8 mouse cellular contexts compared by ENCODE assay signal in the genomic region with DNA sequence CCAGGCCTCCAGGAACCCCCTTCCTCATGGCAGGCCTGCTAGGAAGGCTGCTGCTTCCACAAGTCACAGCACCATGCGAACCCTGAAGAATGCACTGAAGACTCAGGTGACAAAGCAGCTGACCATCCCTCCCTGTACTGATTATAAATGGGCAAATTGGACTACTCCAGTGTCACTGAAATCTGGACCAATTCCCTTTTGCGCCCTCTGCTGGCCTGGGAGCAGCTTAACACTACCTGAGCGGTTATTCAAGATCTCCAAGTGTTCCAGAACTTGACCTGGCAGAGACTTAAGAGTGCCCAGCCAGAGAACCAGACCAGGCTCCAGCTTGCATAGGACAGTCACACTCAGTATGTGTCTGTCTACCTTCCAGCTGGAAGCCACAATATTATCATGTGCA. TPM values are rescaled to one million over a fixed set of nuclear protein-coding genes. Genes with fewer than 3 reads are reported as not detected.
A peak's percentile ranks its signal among the peaks of the same experiment; 100 is the strongest.
DNase-seq lines count a peak whose midpoint lies in the region; ATAC-seq and TF ChIP-seq lines count a peak whose summit lies in the region.

No protein-coding gene starts in this region.

- no peaks in the 10 kb centered on the region for H3K27me3 ChIP-seq in midbrain, embryonic 11.5 days (ENCODE audit: control insufficient read depth, insufficient read depth, low read length)
- H3K27me3 ChIP-seq in midbrain, embryonic 13.5 days: no peaks in the 10 kb centered on the region
- H3K27me3 ChIP-seq in intestine, postnatal 0 days (replicated peaks; ENCODE audit: control insufficient read depth, insufficient read depth, low read length): no peaks in the 10 kb centered on the region
- H3K27me3 ChIP-seq in liver, embryonic 11.5 days (replicated peaks; ENCODE audit: control insufficient read depth, insufficient read depth, low read length): no peaks in the 10 kb centered on the region

- peak; percentile 95 for DNase-seq in midbrain, embryonic 11.5 days (ENCODE audit: low spot score, missing footprints)
- DNase-seq in brain, embryonic 14.5 days (ENCODE audit: low read depth): peak; percentile 87
- DNase-seq in liver, embryonic 11.5 days (ENCODE audit: low spot score): peak; percentile 59
- peak; percentile 64 for DNase-seq in retina, adult 2 months (ENCODE audit: low read depth, low spot score)
- peak; percentile 64 to 70 for DNase-seq in urinary bladder, adult 18-20 months (ENCODE audit: low spot score in 2 of 2)

- H3K9me3 ChIP-seq in midbrain, embryonic 11.5 days (ENCODE audit: control insufficient read depth, low read length): no peaks in the 10 kb centered on the region
- no peaks in the 10 kb centered on the region for H3K9me3 ChIP-seq in midbrain, embryonic 13.5 days
- H3K9me3 ChIP-seq in intestine, postnatal 0 days (ENCODE audit: control insufficient read depth): no peaks in the 10 kb centered on the region
- no peaks in the 10 kb centered on the region for H3K9me3 ChIP-seq in liver, embryonic 11.5 days (ENCODE audit: control insufficient read depth, low read length)

- peak; percentile 78 for TF ChIP-seq CTCF in brain, embryonic 14.5 days (IDR thresholded peaks at IDR 0.05; ENCODE audit: borderline replicate concordance, extremely low read depth, insufficient read depth, insufficient read length)
- TF ChIP-seq CTCF in intestine, postnatal 0 days (IDR thresholded peaks at IDR 0.05; ENCODE audit: low read depth): peak; percentile 90

- no peak overlapping the region for H3K27ac ChIP-seq in midbrain, embryonic 11.5 days (ENCODE audit: low read depth, low read length)
- no peak overlapping the region for H3K27ac ChIP-seq in midbrain, embryonic 13.5 days
- H3K27ac ChIP-seq in intestine, postnatal 0 days (ENCODE audit: low read depth, low read length): no peak overlapping the region
- H3K27ac ChIP-seq in liver, embryonic 11.5 days (ENCODE audit: low read depth, low read length): no peak overlapping the region

- WGBS in midbrain, embryonic 11.5 days: 29% methylated on average over 3 of the region's 3 CpGs
- 26% methylated on average over 3 of the region's 3 CpGs for WGBS in midbrain, embryonic 13.5 days
- WGBS in intestine, postnatal 0 days: 25% methylated on average over 3 of the region's 3 CpGs
- 44% methylated on average over 3 of the region's 3 CpGs for WGBS in liver, embryonic 11.5 days

- H3K9ac ChIP-seq in midbrain, embryonic 11.5 days (ENCODE audit: low read length): no peak overlapping the region
- no peak overlapping the region for H3K9ac ChIP-seq in midbrain, embryonic 13.5 days (replicated peaks)
- no peak overlapping the region for H3K9ac ChIP-seq in intestine, postnatal 0 days (ENCODE audit: low read depth, low read length)
- H3K9ac ChIP-seq in liver, embryonic 11.5 days (ENCODE audit: low read depth, low read length): no peak overlapping the region

- no peak overlapping the region for H3K4me3 ChIP-seq in midbrain, embryonic 11.5 days (ENCODE audit: low read depth, low read length)
- no peak overlapping the region for H3K4me3 ChIP-seq in midbrain, embryonic 13.5 days (replicated peaks)
- no peak overlapping the region for H3K4me3 ChIP-seq in intestine, postnatal 0 days (ENCODE audit: low read depth, low read length)
- H3K4me3 ChIP-seq in liver, embryonic 11.5 days (ENCODE audit: low read depth, low read length): no peak overlapping the region

- no peak overlapping the region for H3K4me2 ChIP-seq in midbrain, embryonic 11.5 days
- H3K4me2 ChIP-seq in midbrain, embryonic 13.5 days (replicated peaks): no peak overlapping the region
- no peak overlapping the region for H3K4me2 ChIP-seq in intestine, postnatal 0 days (replicated peaks; ENCODE audit: low read depth)
- H3K4me2 ChIP-seq in liver, embryonic 11.5 days: no peak overlapping the region

- no peaks in the 10 kb centered on the region for H3K4me1 ChIP-seq in midbrain, embryonic 11.5 days (ENCODE audit: control insufficient read depth, insufficient read depth, low read length)
- H3K4me1 ChIP-seq in midbrain, embryonic 13.5 days (replicated peaks): no peaks in the 10 kb centered on the region
- H3K4me1 ChIP-seq in intestine, postnatal 0 days (replicated peaks; ENCODE audit: control insufficient read depth, insufficient read depth, low read length): no peaks in the 10 kb centered on the region
- H3K4me1 ChIP-seq in liver, embryonic 11.5 days (replicated peaks; ENCODE audit: control insufficient read depth, insufficient read depth, low read length): no peaks in the 10 kb centered on the region

- peaks cover 28% of the 10 kb centered on the region for H3K36me3 ChIP-seq in midbrain, embryonic 11.5 days (ENCODE audit: control insufficient read depth, insufficient read depth, low read length)
- H3K36me3 ChIP-seq in midbrain, embryonic 13.5 days: peaks cover 62% of the 10 kb centered on the region
- H3K36me3 ChIP-seq in intestine, postnatal 0 days (ENCODE audit: control insufficient read depth, insufficient read depth): peaks cover 52% of the 10 kb centered on the region
- peaks cover 37% of the 10 kb centered on the region for H3K36me3 ChIP-seq in liver, embryonic 11.5 days (ENCODE audit: control insufficient read depth, insufficient read depth, low read length)

- no peak for TF ChIP-seq POLR2A in brain, embryonic 14.5 days (IDR thresholded peaks at IDR 0.05; ENCODE audit: borderline replicate concordance, extremely low read depth, insufficient read depth, insufficient read length, poor library complexity, severe bottlenecking)

- ATAC-seq in midbrain, embryonic 11.5 days (ENCODE audit: low FRiP score): no peak; the same call in 1 of the 2 replicates
- ATAC-seq in midbrain, embryonic 13.5 days: no peak
- ATAC-seq in erythroid progenitor cell, adult 5-6 weeks (replicated peaks; ENCODE audit: low FRiP score, poor library complexity, severe bottlenecking): peak; percentile 82
- ATAC-seq in intestine, postnatal 0 days: peak; percentile 9; the same call in 1 of the 2 replicates
- 0 out of 2 replicates have a peak, but pooled peaks have one; percentile 56 for ATAC-seq in liver, embryonic 11.5 days (replicated peaks; ENCODE audit: low FRiP score)

RNA-seq across cellular contexts. Expression of gene Clip1, which starts 14.8 kb away (rescaled TPM):
- 42.8 and 46.8 TPM in 2 replicates for polyA plus RNA-seq in midbrain, embryonic 11.5 days (2014; fragmentation: Nextera tagmentation; extraction: Ambion mirVana)
- 81.1 and 81.2 TPM in 2 replicates for polyA plus RNA-seq in midbrain, embryonic 13.5 days (2015; fragmentation: Nextera tagmentation; extraction: Ambion mirVana)
- polyA plus RNA-seq in brain, embryonic 14.5 days (2012; rRNA removed): 73.9 and 94.8 TPM in 2 replicates
- 19.5 and 28.1 TPM in 2 replicates for total RNA-seq in erythroid progenitor cell, adult 5-6 weeks (2015; ENCODE audit: low replicate concordance)
- 15.1 and 21.3 TPM in 2 replicates for total RNA-seq in erythroid progenitor cell, adult 5-6 weeks (2017; ENCODE audit: low replicate concordance)
- polyA plus RNA-seq in intestine, postnatal 0 days (2015; fragmentation: Nextera tagmentation; extraction: Ambion mirVana): 15.7 and 17.7 TPM in 2 replicates
- 22.8 and 27.6 TPM in 2 replicates for polyA plus RNA-seq in liver, embryonic 11.5 days (2014; fragmentation: Nextera tagmentation; extraction: Ambion mirVana)

RNA-seq across cellular contexts. Expression of gene Zcchc8, which starts 21.7 kb away (rescaled TPM):
- polyA plus RNA-seq in midbrain, embryonic 11.5 days (2014; fragmentation: Nextera tagmentation; extraction: Ambion mirVana): 80.8 and 84.7 TPM in 2 replicates
- 81.8 and 83.6 TPM in 2 replicates for polyA plus RNA-seq in midbrain, embryonic 13.5 days (2015; fragmentation: Nextera tagmentation; extraction: Ambion mirVana)
- 79.2 and 91.8 TPM in 2 replicates for polyA plus RNA-seq in brain, embryonic 14.5 days (2012; rRNA removed)
- total RNA-seq in erythroid progenitor cell, adult 5-6 weeks (2015; ENCODE audit: low replicate concordance): 68.8 and 69.6 TPM in 2 replicates
- total RNA-seq in erythroid progenitor cell, adult 5-6 weeks (2017; ENCODE audit: low replicate concordance): 120 and 155 TPM in 2 replicates
- polyA plus RNA-seq in intestine, postnatal 0 days (2015; fragmentation: Nextera tagmentation; extraction: Ambion mirVana): 27.1 and 32.6 TPM in 2 replicates
- polyA plus RNA-seq in liver, embryonic 11.5 days (2014; fragmentation: Nextera tagmentation; extraction: Ambion mirVana): 89.3 and 92.1 TPM in 2 replicates

RNA-seq across cellular contexts. Expression of gene Rsrc2, which starts 50.0 kb away (rescaled TPM):
- 168 and 191 TPM in 2 replicates for polyA plus RNA-seq in midbrain, embryonic 11.5 days (2014; fragmentation: Nextera tagmentation; extraction: Ambion mirVana)
- polyA plus RNA-seq in midbrain, embryonic 13.5 days (2015; fragmentation: Nextera tagmentation; extraction: Ambion mirVana): 173 and 184 TPM in 2 replicates
- polyA plus RNA-seq in brain, embryonic 14.5 days (2012; rRNA removed): 112 and 115 TPM in 2 replicates
- total RNA-seq in erythroid progenitor cell, adult 5-6 weeks (2015; ENCODE audit: low replicate concordance): 112 and 156 TPM in 2 replicates
- total RNA-seq in erythroid progenitor cell, adult 5-6 weeks (2017; ENCODE audit: low replicate concordance): 185 and 272 TPM in 2 replicates
- polyA plus RNA-seq in intestine, postnatal 0 days (2015; fragmentation: Nextera tagmentation; extraction: Ambion mirVana): 65.2 and 68.7 TPM in 2 replicates
- polyA plus RNA-seq in liver, embryonic 11.5 days (2014; fragmentation: Nextera tagmentation; extraction: Ambion mirVana): 102 and 109 TPM in 2 replicates

RNA-seq across cellular contexts. Expression of gene Kntc1, which starts 50.3 kb away (rescaled TPM):
- polyA plus RNA-seq in midbrain, embryonic 11.5 days (2014; fragmentation: Nextera tagmentation; extraction: Ambion mirVana): 33.6 and 34.4 TPM in 2 replicates
- 14.8 TPM in 2 replicates for polyA plus RNA-seq in midbrain, embryonic 13.5 days (2015; fragmentation: Nextera tagmentation; extraction: Ambion mirVana)
- 10.3 and 17.5 TPM in 2 replicates for polyA plus RNA-seq in brain, embryonic 14.5 days (2012; rRNA removed)
- 152 and 208 TPM in 2 replicates for total RNA-seq in erythroid progenitor cell, adult 5-6 weeks (2015; ENCODE audit: low replicate concordance)
- total RNA-seq in erythroid progenitor cell, adult 5-6 weeks (2017; ENCODE audit: low replicate concordance): 122 and 174 TPM in 2 replicates
- polyA plus RNA-seq in intestine, postnatal 0 days (2015; fragmentation: Nextera tagmentation; extraction: Ambion mirVana): 4.5 and 5.0 TPM in 2 replicates
- polyA plus RNA-seq in liver, embryonic 11.5 days (2014; fragmentation: Nextera tagmentation; extraction: Ambion mirVana): 51.8 and 52.6 TPM in 2 replicates

Comparison
In these comparisons a context has a peak if more than half of its experiments do, and no peak if none do; other contexts are left out.
1. ATAC-seq: peak in erythroid progenitor cell, adult 5-6 weeks (single experiment), intestine, postnatal 0 days (single experiment) and liver, embryonic 11.5 days (single experiment); none in midbrain, embryonic 11.5 days (single experiment) and midbrain, embryonic 13.5 days (single experiment).
2. Peak in every context shown above with its lines, with median percentiles within 50 percentile points of each other: DNase-seq.